Mouse (Mus musculus) neural tube, embryonic 13.5 days (tissue): Measurements from ENCODE around the gene Nhej1. TPM values are rescaled to one million over a fixed set of nuclear protein-coding genes. Genes with fewer than 3 reads are reported as not detected.

Source experiments
- ATAC-seq: fragments of 200-750 bp; cut with Nextera tagmentation; 2 replicates; pipeline ENCODE4 v1.8.0; 2017; ENCODE audit warnings: low read depth, mild to moderate bottlenecking, moderate TSS enrichment, moderate library complexity
- H3K27ac ChIP-seq: fragments of 300-500 bp; sonication (generic); replicated peaks from 2 replicates; pipeline ENCODE4 v1.5.1; 2015; ENCODE audit warnings: moderate library complexity, mild to moderate bottlenecking, inconsistent platforms
- H3K27me3 ChIP-seq: fragments of 300-500 bp; sonication (generic); 2 replicates; pipeline ENCODE4 v1.6.1; 2015; ENCODE audit warnings: mild to moderate bottlenecking, inconsistent platforms
- H3K36me3 ChIP-seq: fragments of 300-500 bp; sonication (generic); 2 replicates; pipeline ENCODE4 v1.6.1; 2015; ENCODE audit warnings: mild to moderate bottlenecking, inconsistent platforms
- H3K4me1 ChIP-seq: fragments of 300-500 bp; sonication (generic); replicated peaks from 2 replicates; pipeline ENCODE4 v1.6.1; 2015; ENCODE audit warnings: inconsistent platforms
- H3K4me2 ChIP-seq: fragments of 300-500 bp; sonication (generic); 2 replicates; pipeline ENCODE4 v1.6.1; 2015; ENCODE audit warnings: inconsistent platforms, mild to moderate bottlenecking, moderate library complexity
- H3K4me3 ChIP-seq: fragments of 300-500 bp; sonication (generic); 2 replicates; pipeline ENCODE4 v1.5.1; 2015; ENCODE audit warnings: mild to moderate bottlenecking, inconsistent platforms
- H3K9ac ChIP-seq: fragments of 300-500 bp; sonication (generic); 2 replicates; pipeline ENCODE4 v1.6.1; 2015; ENCODE audit warnings: moderate library complexity, mild to moderate bottlenecking, inconsistent platforms
- H3K9me3 ChIP-seq: fragments of 300-500 bp; sonication (generic); 2 replicates; pipeline ENCODE4 v1.6.1; 2016; ENCODE audit warnings: inconsistent platforms
- WGBS: fragments of 180-500 bp; shearing (Covaris S2); methylation state at CpG from one replicate; pipeline ENCODE4 v1.1.7; 2015; 5-methylcytosine and 5-hydroxymethylcytosine counted together
- polyA plus RNA-seq: library from polyadenylated mRNA; unstranded; fragments of >200 nt; fragmentation: Nextera tagmentation; extraction: Ambion mirVana; gene quantifications from 2 replicates; pipeline ENCODE4 v1.2.1, GENCODE M21; 2015

The Nhej1 gene
- 8.5 and 8.9 TPM in 2 replicates for polyA plus RNA-seq

- H3K9ac ChIP-seq = peak within 1 kb of the TSS; percentile 77
- peaks cover 11% of the 10 kb centered on the region for H3K4me1 ChIP-seq
- H3K9me3 ChIP-seq = no peaks in the 10 kb centered on the region
- no peaks in the 10 kb centered on the region for H3K36me3 ChIP-seq
- peak within 1 kb of the TSS; percentile 60 for H3K4me3 ChIP-seq
- peak within 1 kb of the TSS; percentile 59 for H3K4me2 ChIP-seq
- 1% methylated on average over 56 of the region's 56 CpGs for WGBS
- H3K27ac ChIP-seq = peak within 1 kb of the TSS; percentile 94
- ATAC-seq = peak; percentile 94
- H3K27me3 ChIP-seq = no peaks in the 10 kb centered on the region
These were observed at the start of gene Nhej1 for GRCm38 (mm10) chr1:75124346-75125321. Nhej1 (minus strand) TSS chr1:75125200.

DNA sequence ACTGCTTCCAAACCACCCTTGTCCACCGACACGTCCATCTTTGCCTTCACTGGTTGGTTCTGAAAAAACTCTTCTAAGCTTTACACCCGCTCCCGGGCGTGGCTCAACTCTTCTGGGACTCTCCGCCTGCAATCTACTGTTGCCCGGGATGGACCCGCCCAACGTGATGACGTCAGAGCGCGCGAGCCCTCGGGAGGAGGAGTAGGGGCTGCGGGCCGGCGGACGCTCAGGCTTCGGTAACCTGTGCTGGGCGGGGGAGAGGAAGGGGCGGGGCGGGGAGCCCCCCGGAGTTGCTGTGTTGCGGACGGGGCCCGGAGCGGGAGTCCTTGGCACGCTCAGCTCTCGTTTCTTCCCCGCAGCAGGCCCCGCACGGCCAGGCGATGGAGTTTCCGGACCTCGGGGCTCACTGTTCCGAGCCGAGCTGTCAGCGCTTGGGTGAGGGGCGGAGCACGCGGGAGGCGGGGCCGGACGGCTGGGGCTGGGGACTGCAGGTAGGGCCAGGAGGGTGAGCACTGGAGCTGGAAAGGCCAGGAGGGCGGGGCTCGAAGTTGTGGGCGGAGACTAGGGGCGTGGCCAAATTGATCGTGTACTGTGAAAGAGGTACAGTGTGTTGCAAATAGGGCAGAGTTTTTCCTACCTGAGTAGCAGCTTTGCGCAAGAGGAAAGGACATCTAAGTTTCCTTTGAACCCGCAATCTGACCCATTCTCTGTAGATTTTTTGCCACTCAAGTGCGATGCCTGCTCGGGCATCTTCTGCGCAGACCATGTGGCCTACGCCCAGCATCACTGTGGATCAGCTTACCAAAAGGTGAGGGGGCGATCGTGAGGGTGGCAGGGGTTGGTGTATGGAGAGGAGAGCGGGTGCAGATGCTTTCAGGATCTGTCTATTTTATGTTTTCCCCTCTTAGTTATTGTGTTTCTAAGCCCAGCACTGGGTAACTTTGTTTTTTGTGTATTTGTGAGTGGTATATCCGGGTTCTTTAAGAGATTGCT, 43.8 kb upstream of the Nhej1 start, which contains the start of gene Zfand2b:
TSS of gene Zfand2b (plus strand) at position 175 of the 993 bp plus-strand sequence.
- Histone ChIP-seq H3K4me1 (peaks cover 15% of the 10 kb centered on the region), H3K4me2 (peak within 1 kb of the TSS; percentile 71), H3K9me3 (no peaks in the 10 kb centered on the region), H3K9ac (peak within 1 kb of the TSS; percentile 73), H3K36me3 (peaks cover 40% of the 10 kb centered on the region), H3K27ac (peak within 1 kb of the TSS; percentile 92), H3K4me3 (peak within 1 kb of the TSS; percentile 71), H3K27me3 (no peaks in the 10 kb centered on the region)
- ATAC-seq = peak; percentile 98
- under 1% methylated on average over 58 of the region's 59 CpGs for WGBS

DNA sequence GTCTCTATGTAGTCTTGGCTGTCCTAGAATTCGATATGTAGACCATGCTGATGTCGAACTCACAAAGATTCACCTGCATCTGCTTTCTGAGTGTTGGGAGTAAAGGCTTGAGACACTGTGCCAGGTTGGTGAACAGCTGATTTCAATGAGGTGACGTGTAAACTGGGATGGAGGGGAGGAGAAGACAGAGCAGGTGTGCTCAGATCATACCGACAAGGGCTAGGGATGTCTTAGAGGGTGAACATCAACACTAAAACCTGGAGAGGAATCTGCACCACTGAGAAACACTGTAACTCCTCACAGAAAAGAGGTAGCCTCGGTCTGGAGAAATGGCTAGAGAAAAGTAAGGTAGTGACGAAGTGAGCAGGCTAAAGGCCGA, 43.1 kb upstream of the Nhej1 start:
- H3K9me3 ChIP-seq = no peaks in the 10 kb centered on the region
- ATAC-seq = peak; percentile 21
- peak overlapping the region; percentile 73 for H3K9ac ChIP-seq
- 11% methylated on average over 7 of the region's 7 CpGs for WGBS
- peak overlapping the region; percentile 71 for H3K4me2 ChIP-seq
- H3K4me1 ChIP-seq = peaks cover 15% of the 10 kb centered on the region
- H3K36me3 ChIP-seq = peaks cover 33% of the 10 kb centered on the region
- peak overlapping the region; percentile 71 for H3K4me3 ChIP-seq
- no peaks in the 10 kb centered on the region for H3K27me3 ChIP-seq
- peak overlapping the region; percentile 92 for H3K27ac ChIP-seq

DNA sequence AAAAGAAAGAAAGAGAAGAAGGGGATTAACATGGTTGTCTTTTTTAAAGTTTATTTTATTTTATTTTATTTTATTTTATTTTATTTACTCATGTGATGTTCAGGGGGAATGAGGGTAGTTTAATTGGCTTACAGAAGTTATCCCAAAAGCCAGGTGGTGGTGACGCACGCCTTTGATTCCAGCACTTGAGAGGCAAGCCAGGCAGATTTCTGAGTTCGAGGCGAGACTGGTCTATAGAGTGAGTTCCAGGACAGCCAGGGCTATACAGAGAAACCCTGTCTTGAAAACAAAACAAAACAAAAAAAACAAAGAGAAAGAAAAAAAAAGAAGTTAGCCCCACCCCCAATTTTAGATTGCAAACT, 35.2 kb upstream of the Nhej1 start:
- Histone ChIP-seq H3K27ac (no peak overlapping the region), H3K4me1 (no peaks in the 10 kb centered on the region), H3K9ac (no peak overlapping the region), H3K4me2 (no peak overlapping the region), H3K4me3 (no peak overlapping the region), H3K27me3 (no peaks in the 10 kb centered on the region), H3K36me3 (no peaks in the 10 kb centered on the region), H3K9me3 (no peaks in the 10 kb centered on the region)
- WGBS = 91% methylated on average over 4 of the region's 4 CpGs
- no peak for ATAC-seq

DNA sequence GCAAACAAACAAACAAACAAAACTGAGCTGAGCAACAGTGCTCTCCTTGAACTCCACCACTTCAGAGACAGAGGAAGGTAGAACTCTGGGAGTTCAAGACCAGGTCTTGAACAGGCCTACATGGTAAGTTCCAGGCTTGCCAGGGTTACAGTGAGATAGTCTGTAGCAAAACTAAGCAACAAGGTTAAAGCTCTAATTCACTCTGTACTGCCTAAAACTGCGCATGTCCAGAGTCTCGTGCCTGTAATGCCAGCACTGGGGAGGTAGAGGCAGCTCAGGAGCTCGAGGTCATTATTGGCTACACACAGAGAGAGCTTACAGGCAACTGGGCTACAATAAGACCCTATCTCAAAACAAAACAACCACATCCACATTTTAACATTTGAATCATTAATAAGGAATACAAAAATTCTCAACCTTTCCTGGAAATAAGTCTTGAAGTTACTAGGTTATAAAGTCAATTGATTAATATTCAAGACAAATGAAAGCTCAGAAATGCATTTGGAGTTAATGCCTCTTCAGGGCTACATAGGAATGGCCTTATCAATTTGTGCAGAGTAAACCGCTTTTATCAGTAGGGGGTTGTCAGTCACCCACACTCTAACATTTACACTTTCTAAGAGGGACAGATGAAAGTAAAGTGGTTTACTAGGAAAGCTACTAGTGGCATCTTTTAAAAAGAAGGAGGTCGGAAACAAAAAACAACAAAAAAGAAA, 34.7 kb upstream of the Nhej1 start:
- ATAC-seq = no peak
- H3K4me1 ChIP-seq = no peaks in the 10 kb centered on the region
- no peak overlapping the region for H3K27ac ChIP-seq
- no peak overlapping the region for H3K4me3 ChIP-seq
- no peak overlapping the region for H3K9ac ChIP-seq
- no peaks in the 10 kb centered on the region for H3K36me3 ChIP-seq
- H3K4me2 ChIP-seq = no peak overlapping the region
- H3K27me3 ChIP-seq = no peaks in the 10 kb centered on the region
- no peaks in the 10 kb centered on the region for H3K9me3 ChIP-seq
- 73% methylated on average over 5 of the region's 5 CpGs for WGBS

DNA sequence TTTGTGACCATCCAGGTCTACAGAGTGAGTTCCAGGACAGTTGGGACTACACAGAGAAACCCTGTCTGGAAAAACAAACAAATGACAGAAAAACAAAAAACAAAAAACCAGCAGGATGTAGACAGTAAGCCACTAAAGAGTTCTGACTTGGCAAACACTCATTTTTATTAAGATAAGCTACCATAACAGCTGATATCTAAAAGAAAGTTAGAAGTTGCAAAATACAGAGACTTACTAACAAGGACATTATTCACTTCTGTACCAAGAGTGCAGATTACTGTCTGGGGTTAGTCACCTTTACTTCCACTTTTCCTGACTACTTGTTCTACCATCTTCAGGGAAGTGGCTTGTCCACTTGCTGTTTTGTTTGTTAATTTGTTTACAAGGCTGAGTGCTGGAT, 34.0 kb upstream of the Nhej1 start:
- Histone ChIP-seq H3K36me3 (no peaks in the 10 kb centered on the region), H3K4me1 (no peaks in the 10 kb centered on the region), H3K27ac (no peak overlapping the region), H3K27me3 (no peaks in the 10 kb centered on the region), H3K4me2 (no peak overlapping the region), H3K9me3 (no peaks in the 10 kb centered on the region), H3K9ac (no peak overlapping the region), H3K4me3 (no peak overlapping the region)
- ATAC-seq = no peak

GRCm38 (mm10) chr1:75155837-75156236, 30.8 kb upstream of the Nhej1 start:
- ATAC-seq = no peak
- Histone ChIP-seq H3K4me3 (no peak overlapping the region), H3K9me3 (no peaks in the 10 kb centered on the region), H3K27ac (no peak overlapping the region), H3K9ac (no peak overlapping the region), H3K4me1 (no peaks in the 10 kb centered on the region), H3K36me3 (no peaks in the 10 kb centered on the region), H3K27me3 (no peaks in the 10 kb centered on the region), H3K4me2 (no peak overlapping the region)
- WGBS = 71% methylated on average over 3 of the region's 3 CpGs

GRCm38 (mm10) chr1:75148727-75149126, 23.7 kb upstream of the Nhej1 start:
- Histone ChIP-seq H3K9ac (no peak overlapping the region), H3K4me1 (peaks cover 14% of the 10 kb centered on the region), H3K9me3 (no peaks in the 10 kb centered on the region), H3K27me3 (no peaks in the 10 kb centered on the region), H3K36me3 (peaks cover 62% of the 10 kb centered on the region), H3K4me2 (no peak overlapping the region), H3K27ac (no peak overlapping the region), H3K4me3 (no peak overlapping the region)
- 94% methylated on average over 4 of the region's 4 CpGs for WGBS
- ATAC-seq = no peak

GRCm38 (mm10) chr1:75147411-75148135, 22.6 kb upstream of the Nhej1 start:
- no peaks in the 10 kb centered on the region for H3K27me3 ChIP-seq
- no peak overlapping the region for H3K4me3 ChIP-seq
- peaks cover 21% of the 10 kb centered on the region for H3K4me1 ChIP-seq
- H3K9ac ChIP-seq = no peak overlapping the region
- no peak overlapping the region for H3K27ac ChIP-seq
- 89% methylated on average over 7 of the region's 7 CpGs for WGBS
- peaks cover 62% of the 10 kb centered on the region for H3K36me3 ChIP-seq
- H3K9me3 ChIP-seq = no peaks in the 10 kb centered on the region
- no peak for ATAC-seq
- no peak overlapping the region for H3K4me2 ChIP-seq

GRCm38 (mm10) chr1:75145589-75145988, 20.6 kb upstream of the Nhej1 start:
- ATAC-seq = no peak
- WGBS = 94% methylated on average over 3 of the region's 3 CpGs
- H3K9me3 ChIP-seq = no peaks in the 10 kb centered on the region

More at GRCm38 (mm10) chr1:75145589-75145988, 20.6 kb upstream of the Nhej1 start:
- Histone ChIP-seq H3K27ac (no peak overlapping the region), H3K27me3 (no peaks in the 10 kb centered on the region), H3K9ac (no peak overlapping the region), H3K4me1 (peaks cover 29% of the 10 kb centered on the region), H3K4me3 (no peak overlapping the region), H3K4me2 (no peak overlapping the region), H3K36me3 (peaks cover 62% of the 10 kb centered on the region)
